Mouse (Mus musculus) lung, postnatal 14 days (tissue): Measurements from ENCODE around the gene Hmcn1.
A peak's percentile ranks its signal among the peaks of the same experiment; 100 is the strongest.

ENCODE experiments used
- DNase-seq: peaks from one replicate; pipeline ENCODE4 v3.0.0; 2021

Hmcn1 gene

DNA sequence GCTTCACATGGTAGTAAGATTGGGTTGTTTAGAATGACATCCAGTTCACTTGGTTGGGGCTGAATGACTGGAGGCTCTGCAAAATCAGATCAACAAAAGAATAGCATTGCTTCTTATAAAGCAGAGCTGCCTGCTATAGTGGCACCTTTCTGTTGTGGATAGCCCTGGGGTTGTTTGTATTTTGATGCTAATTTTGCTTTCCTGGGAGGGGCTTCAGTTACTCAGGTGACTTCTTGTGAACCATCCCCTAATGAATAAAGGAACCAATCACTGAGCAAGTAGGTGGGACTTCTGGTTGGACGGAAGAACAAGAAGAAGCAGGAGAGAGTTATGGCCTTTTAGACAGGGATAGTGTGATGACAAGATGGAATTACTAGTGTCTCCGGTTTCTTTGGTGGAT, 370.0 kb downstream of the Hmcn1 start:
- DNase-seq, result no peak

GRCm38 (mm10) chr1:150610539-150610938, 382.7 kb downstream of the Hmcn1 start:
- no peak for DNase-seq

GRCm38 (mm10) chr1:150606173-150606572, 387.1 kb downstream of the Hmcn1 start:
- DNase-seq, result no peak

DNA sequence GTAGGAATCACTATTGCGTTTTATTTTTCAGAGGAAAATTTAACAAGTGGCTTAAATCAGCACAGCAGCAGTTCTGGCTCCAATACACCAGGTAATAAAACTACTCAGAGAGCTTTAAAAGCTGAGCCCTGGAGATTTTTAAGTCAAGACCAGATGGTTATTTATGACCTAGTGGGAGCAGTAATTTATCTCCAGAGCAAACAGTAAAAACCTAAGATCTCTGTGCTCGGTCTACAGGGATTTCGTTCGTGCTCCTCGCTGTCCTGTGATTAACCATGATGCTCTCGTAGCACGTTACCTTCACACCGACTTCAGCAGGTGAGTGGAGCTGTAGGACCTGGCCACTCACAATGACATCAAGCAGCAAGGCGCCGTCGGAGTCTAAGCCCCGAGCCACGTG, 399.6 kb downstream of the Hmcn1 start:
- no peak for DNase-seq

- peak; percentile 74 for DNase-seq
These were observed 402.0 kb downstream of the Hmcn1 start for GRCm38 (mm10) chr1:150591253-150591652.

DNA sequence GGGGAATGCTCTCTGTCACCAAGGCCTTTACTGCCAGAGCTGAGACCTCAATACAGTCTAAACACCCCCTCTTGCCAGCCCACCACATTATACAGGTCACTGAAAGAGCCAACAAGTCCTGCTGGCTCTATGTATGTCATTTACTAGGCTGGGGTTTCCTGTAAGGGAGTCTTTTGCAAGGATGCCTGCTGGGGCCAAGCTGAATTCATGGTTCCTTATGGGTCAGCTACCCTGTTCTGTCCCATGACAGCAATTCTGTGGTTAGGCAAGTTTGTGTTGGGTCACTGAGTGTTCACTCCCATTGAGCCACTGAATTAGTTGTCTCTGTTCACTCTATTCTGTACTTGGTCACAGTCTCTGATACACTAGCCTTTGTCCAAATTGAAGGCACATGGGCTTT, 405.8 kb downstream of the Hmcn1 start:
- no peak for DNase-seq

DNA sequence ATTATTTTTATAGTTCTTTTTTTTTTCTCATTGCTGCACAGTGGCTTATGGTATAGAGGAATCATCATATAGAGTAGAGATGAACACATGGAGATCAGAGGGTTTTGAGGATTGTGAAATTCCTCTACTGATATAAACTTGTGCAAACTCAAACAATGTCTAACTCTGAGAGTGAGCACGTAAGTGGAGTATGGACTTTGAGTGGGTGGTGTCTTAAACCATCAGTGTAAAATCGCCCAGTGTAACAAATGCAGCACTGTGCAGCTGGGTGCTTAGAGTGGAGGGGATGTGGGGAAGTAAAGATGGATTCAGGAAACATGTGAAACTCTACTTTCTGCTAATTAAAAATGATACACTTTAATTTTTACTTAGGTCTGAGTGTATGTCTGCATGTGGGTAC, 408.8 kb downstream of the Hmcn1 start:
- no peak for DNase-seq

GRCm38 (mm10) chr1:150583734-150584133, 409.5 kb downstream of the Hmcn1 start:
- no peak for DNase-seq

DNA sequence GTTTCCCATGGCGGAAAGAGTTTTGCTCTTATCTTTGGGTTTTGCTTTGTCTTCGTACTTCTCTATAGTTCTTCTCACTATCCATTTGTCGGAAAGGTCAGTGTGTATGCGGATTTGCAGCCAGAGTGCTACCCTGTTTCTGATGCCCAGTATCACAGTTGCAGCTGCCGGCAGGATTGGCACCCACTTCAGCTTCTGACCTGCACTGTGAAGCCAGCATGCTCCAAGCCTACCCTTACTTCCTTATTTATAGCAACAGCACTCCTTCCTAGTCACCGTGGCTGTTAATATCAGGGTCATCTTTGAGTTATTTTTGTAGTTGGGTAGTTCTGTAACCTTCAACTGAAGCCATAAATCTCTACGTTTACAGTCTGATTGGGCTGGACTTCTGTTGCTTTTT, 412.7 kb downstream of the Hmcn1 start:
- no peak for DNase-seq

GRCm38 (mm10) chr1:150573407-150573806, 419.8 kb downstream of the Hmcn1 start:
- no peak for DNase-seq

DNA sequence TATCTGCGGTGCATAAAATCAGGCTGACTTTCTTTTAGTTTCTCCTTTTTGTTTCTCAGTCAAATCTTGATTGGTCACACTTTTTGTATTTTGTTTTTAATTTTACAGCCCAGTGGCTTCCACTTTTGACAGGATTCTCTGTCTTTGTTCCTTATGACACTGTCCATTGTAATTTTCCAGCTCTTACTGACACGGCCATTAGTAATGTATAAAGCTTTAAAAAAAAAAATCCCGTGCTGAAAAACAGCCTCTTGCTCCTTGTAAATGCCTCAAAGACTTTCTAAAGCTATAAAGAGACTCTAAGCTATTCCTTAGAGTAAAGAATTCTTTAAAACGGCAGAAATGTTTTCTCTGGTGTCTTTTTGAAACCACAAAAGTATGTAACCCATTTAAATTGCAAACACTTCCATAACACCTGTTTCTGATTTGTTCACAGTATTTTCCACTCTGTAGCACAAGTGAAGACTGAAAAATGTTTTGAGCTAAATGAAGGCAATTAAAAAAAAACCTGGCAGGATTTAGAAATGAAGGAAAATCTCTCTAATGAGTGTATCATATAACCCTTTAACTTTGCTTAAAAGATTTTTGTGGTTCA, 422.6 kb downstream of the Hmcn1 start:
- no peak for DNase-seq

DNA sequence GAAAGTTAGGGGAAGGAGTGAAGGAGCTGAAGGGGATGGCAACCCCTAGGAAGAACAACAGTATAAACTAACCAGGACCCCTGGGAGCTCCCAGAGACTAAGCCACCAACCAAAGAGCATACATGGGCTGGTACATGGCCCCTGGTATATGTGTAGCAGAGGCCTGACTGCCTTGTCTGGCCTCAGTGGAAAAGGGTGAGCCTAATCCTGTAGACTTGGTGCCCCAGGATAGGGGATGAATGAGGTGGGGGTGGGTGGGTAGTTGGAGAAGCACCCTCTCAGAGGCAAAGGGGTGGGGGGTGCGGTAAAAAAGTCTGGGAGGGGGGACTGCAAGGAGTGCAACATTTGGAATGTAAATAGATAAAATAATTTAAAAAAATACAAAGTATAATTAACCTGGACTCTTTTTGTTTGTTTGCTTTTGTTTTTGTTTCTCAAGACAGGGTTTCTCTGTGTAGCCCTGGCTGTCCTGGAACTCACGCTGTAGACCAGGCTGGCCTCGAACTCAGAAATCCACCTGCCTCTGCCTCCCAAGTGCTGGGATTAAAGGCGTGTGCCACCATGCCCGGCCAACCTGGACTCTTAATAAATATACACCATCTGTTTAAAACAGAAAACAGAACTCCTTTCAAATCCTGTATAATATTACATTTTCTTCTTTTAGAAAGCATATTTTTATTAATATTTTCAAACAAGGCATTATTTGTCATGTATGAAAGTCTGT, 423.3 kb downstream of the Hmcn1 start:
- no peak for DNase-seq

DNA sequence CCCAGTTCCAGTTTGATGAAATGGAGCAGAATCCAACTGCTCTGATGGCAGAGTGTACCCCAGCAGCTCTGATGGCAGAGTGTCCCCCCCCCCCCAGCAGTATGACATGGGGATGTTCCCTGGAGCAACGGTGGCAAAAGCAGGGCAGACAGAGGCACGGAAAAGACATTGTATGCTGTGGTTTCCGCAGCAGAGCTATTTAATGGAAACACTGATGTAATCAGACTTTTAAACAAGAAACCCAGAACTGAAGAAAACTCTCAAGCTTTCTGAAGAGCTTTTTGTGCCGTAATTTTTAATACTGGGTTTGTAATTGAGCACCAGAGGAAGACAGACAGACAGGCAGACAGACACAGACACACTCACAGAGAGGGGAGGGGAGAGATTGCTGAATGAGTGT, 426.9 kb downstream of the Hmcn1 start:
- DNase-seq, result no peak

DNA sequence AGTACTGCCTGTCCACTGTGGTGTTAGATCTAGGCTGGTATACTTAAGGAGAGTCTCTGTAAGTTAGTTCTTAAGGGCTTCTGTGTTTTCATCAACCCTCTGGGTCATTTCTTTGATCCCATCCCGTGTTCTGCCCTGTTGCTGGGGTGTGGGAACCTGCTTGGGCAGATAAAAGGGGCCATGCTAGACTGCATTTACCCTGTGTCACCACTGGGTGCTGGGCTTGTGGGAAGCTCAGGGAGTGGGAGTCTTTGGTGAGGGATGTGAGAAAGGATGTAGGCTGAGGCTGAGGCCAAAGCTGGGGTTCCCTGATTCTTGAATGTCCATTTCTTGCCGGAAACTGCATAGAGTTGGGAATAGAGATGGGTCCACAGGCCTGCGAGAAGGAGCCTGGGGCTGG, 436.6 kb downstream of the Hmcn1 start:
- no peak for DNase-seq

DNA sequence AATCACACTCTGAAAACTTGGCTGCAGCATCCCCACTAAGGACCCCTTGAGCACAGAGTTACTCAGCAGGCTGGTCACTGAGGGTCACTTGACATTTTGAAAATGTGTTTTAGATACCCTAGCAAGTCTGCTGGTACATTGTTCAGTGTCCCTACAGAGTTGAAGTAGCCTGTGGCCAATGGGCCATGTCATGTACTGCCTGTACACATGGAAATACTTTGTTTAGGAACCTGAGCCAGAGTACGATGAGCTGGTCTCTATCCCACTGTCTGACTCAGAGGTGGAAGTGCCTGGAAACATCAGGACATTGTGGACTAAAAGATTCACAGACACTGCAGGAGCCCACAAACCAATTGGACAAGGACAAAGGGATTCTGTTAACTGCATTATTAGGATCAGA, 441.8 kb downstream of the Hmcn1 start:
- no peak for DNase-seq

GRCm38 (mm10) chr1:150546463-150546862, 446.8 kb downstream of the Hmcn1 start:
- no peak for DNase-seq

DNA sequence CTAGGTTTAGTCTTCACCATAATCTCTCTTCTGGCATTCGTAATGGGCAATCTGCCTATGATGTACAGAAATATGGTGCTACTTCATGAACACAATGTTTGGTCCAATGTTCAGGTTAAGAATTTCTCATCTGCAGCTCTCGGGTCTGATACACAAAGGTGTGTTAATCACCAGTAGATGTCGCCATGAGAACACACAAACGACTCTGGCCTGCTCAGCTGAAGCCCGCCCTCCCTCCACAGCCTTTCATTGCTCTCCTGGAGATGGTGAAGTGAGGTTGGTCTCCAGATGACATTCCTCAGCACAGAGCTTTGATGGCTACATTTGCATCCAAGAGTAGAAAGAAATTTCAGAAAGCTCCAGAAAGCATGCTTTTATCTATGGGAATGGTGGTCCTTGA, 453.0 kb downstream of the Hmcn1 start:
- peak; percentile 15 for DNase-seq

DNA sequence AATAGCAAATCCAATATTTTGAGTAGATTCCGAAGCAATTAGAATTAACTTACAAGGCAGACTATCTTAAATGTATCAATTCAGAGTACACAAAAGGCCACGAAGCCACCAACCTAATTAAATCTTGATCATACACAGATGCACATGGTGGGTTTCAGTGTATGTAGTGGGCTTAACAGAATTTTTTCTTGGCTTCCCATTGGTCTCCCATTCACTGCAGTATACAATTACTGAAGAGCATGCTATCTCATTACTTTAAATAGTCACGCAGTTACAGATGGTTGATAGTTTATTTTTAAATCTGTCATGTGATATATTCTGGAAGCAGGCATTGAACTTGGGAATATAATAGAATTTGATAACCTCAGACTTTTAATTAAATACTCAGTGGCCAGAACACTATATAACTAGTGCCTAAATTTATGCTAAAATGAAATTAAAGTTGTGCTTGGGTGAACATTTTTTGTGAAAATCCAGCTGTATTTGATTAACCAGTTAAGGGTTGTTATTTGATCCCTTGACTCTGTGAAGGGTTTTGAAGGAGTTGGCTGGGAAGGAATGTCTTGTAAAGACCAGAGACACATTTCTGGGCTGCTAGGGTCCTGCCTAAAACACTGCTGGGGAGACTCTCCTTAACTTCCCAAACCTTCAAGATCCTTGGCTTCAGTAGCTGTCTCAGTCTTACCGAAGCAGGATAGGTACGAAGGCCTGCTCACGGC, 455.7 kb downstream of the Hmcn1 start:
- no peak for DNase-seq

DNA sequence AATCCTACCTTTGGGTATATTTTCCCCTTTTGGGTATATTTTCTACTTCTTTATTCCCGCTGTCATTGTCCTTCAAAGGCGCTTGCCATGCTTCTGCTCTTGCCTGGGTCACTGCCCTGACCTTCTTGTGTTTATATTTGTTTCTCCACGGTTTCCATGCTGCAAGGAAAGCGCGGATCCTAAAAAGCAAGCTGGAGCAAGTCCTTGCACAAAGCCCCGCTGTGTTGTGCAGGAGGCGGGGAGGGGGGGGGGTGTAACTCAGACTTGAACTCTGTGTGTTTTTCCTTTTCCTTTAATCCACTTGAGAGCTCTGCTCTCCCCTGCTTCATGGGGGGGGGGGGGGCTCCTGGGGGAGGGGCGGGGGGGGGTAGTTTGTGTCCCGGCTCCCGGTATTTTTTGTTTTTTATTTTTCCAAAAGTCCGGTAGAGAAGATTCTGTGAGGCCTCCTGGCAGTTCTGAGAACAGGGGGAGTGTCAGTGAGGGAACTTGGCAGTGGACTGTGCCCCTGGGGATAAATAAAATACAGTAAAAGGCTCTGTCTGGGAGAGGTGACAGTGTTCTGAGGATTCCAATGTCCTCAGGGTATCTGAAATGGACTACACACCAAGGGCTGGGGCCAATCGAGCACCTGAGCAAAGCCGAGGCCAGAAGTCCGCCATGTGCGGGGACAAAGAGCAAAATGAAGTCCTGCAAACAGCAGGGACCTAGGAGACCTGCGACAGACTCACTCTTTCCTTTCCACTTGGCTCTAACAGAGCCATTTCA, 457.3 kb downstream of the Hmcn1 start:
- peak; percentile 14 for DNase-seq

GRCm38 (mm10) chr1:150534587-150534986, 458.6 kb downstream of the Hmcn1 start:
- no peak for DNase-seq

DNA sequence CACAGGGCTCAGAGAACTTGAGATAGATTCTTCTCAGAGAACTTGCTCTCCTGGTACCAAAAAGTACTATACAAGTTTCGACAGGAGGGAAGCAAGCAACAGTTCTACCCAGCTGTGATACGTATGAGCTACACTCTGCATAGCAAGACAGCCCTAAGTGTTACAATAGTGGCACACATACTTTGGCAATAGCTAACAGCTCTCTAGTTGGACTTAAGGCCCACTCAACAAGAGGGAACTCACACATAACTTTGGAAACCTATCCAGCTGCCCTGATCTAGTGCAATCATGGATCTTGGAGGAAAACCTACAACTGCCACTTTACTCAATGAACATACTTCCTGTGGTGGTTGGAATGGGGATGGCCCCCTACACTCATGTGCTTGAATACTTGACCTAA, 480.2 kb downstream of the Hmcn1 start:
- DNase-seq, result no peak
